Mouse (Mus musculus): ENCODE results near the gene Nkx2-5. TPM values are rescaled to one million over a fixed set of nuclear protein-coding genes. Genes with fewer than 3 reads are reported as not detected.

Nkx2-5 gene
- polyA plus RNA-seq, 1 experiment from 2014 or later, result not detected

- no peaks in the 10 kb centered on the region for H3K27me3 ChIP-seq (ENCODE audit: control insufficient read depth, insufficient read depth, low read length)
- no peak overlapping the region for H3K4me2 ChIP-seq (replicated peaks)
- no peak overlapping the region for H3K4me3 ChIP-seq (replicated peaks; ENCODE audit: low read length)
- WGBS, result 87% methylated on average over 6 of the region's 6 CpGs
- no peaks in the 10 kb centered on the region for H3K4me1 ChIP-seq (replicated peaks; ENCODE audit: control insufficient read depth, insufficient read depth, low read length)
- no peaks in the 10 kb centered on the region for H3K9me3 ChIP-seq (ENCODE audit: control insufficient read depth, low read length)
- H3K9ac ChIP-seq, result no peak overlapping the region
- ATAC-seq (ENCODE audit: low FRiP score) (no peak), DNase-seq (ENCODE audit: low spot score) (no peak)
- no peak overlapping the region for H3K27ac ChIP-seq
- H3K36me3 ChIP-seq (replicated peaks; ENCODE audit: control insufficient read depth, insufficient read depth), result no peaks in the 10 kb centered on the region
These were observed 34.4 kb upstream of the Nkx2-5 start for GRCm38 (mm10) chr17:26879235-26879634.

- DNase-seq (ENCODE audit: low spot score) (no peak), ATAC-seq (ENCODE audit: low FRiP score) (no peak)
- WGBS, result 85% methylated on average over 7 of the region's 7 CpGs
- Histone ChIP-seq H3K36me3 (replicated peaks; ENCODE audit: control insufficient read depth, insufficient read depth) (no peaks in the 10 kb centered on the region), H3K9me3 (ENCODE audit: control insufficient read depth, low read length) (no peaks in the 10 kb centered on the region), H3K27ac (no peak overlapping the region), H3K27me3 (ENCODE audit: control insufficient read depth, insufficient read depth, low read length) (no peaks in the 10 kb centered on the region), H3K4me3 (replicated peaks; ENCODE audit: low read length) (no peak overlapping the region), H3K9ac (no peak overlapping the region), H3K4me1 (replicated peaks; ENCODE audit: control insufficient read depth, insufficient read depth, low read length) (no peaks in the 10 kb centered on the region), H3K4me2 (replicated peaks) (no peak overlapping the region)
These were observed 33.1 kb upstream of the Nkx2-5 start for GRCm38 (mm10) chr17:26877927-26878326.

- 71% methylated on average over 11 of the region's 11 CpGs for WGBS
- ATAC-seq (ENCODE audit: low FRiP score), result no peak
These were observed 29.7 kb upstream of the Nkx2-5 start for GRCm38 (mm10) chr17:26874542-26874941.

GRCm38 (mm10) chr17:26873502-26873901, 28.7 kb upstream of the Nkx2-5 start:
- Histone ChIP-seq H3K4me1 (replicated peaks; ENCODE audit: control insufficient read depth, insufficient read depth, low read length) (no peaks in the 10 kb centered on the region), H3K9me3 (ENCODE audit: control insufficient read depth, low read length) (no peaks in the 10 kb centered on the region), H3K9ac (no peak overlapping the region), H3K4me2 (replicated peaks) (no peak overlapping the region), H3K27me3 (ENCODE audit: control insufficient read depth, insufficient read depth, low read length) (no peaks in the 10 kb centered on the region), H3K36me3 (replicated peaks; ENCODE audit: control insufficient read depth, insufficient read depth) (no peaks in the 10 kb centered on the region), H3K4me3 (replicated peaks; ENCODE audit: low read length) (no peak overlapping the region), H3K27ac (no peak overlapping the region)
- WGBS, result 75% methylated on average over 8 of the region's 8 CpGs
- ATAC-seq (ENCODE audit: low FRiP score), result no peak
- no peak for DNase-seq (ENCODE audit: low spot score)

More at GRCm38 (mm10) chr17:26874542-26874941, 29.7 kb upstream of the Nkx2-5 start:
- Histone ChIP-seq H3K4me2 (replicated peaks) (no peak overlapping the region), H3K4me3 (replicated peaks; ENCODE audit: low read length) (no peak overlapping the region), H3K36me3 (replicated peaks; ENCODE audit: control insufficient read depth, insufficient read depth) (no peaks in the 10 kb centered on the region), H3K9ac (no peak overlapping the region), H3K9me3 (ENCODE audit: control insufficient read depth, low read length) (no peaks in the 10 kb centered on the region), H3K4me1 (replicated peaks; ENCODE audit: control insufficient read depth, insufficient read depth, low read length) (no peaks in the 10 kb centered on the region), H3K27me3 (ENCODE audit: control insufficient read depth, insufficient read depth, low read length) (no peaks in the 10 kb centered on the region), H3K27ac (no peak overlapping the region)
- no peak for DNase-seq (ENCODE audit: low spot score)

- no peak overlapping the region for H3K9ac ChIP-seq
- H3K4me3 ChIP-seq (replicated peaks; ENCODE audit: low read length), result no peak overlapping the region
- no peak overlapping the region for H3K27ac ChIP-seq
- WGBS, result 77% methylated on average over 3 of the region's 3 CpGs
- H3K36me3 ChIP-seq (replicated peaks; ENCODE audit: control insufficient read depth, insufficient read depth), result no peaks in the 10 kb centered on the region
- DNase-seq (ENCODE audit: low spot score), result no peak
- H3K27me3 ChIP-seq (ENCODE audit: control insufficient read depth, insufficient read depth, low read length), result no peaks in the 10 kb centered on the region
- H3K9me3 ChIP-seq (ENCODE audit: control insufficient read depth, low read length), result no peaks in the 10 kb centered on the region
- H3K4me1 ChIP-seq (replicated peaks; ENCODE audit: control insufficient read depth, insufficient read depth, low read length), result no peaks in the 10 kb centered on the region
- no peak for ATAC-seq (ENCODE audit: low FRiP score)
- no peak overlapping the region for H3K4me2 ChIP-seq (replicated peaks)
These were observed 28.1 kb upstream of the Nkx2-5 start for GRCm38 (mm10) chr17:26872870-26873269.

GRCm38 (mm10) chr17:26868756-26869155, 23.9 kb upstream of the Nkx2-5 start:
- H3K9me3 ChIP-seq (ENCODE audit: control insufficient read depth, low read length), result no peaks in the 10 kb centered on the region
- no peak overlapping the region for H3K4me2 ChIP-seq (replicated peaks)
- ATAC-seq (ENCODE audit: low FRiP score) (no peak), DNase-seq (ENCODE audit: low spot score) (no peak)
- no peak overlapping the region for H3K4me3 ChIP-seq (replicated peaks; ENCODE audit: low read length)
- no peak overlapping the region for H3K27ac ChIP-seq
- H3K9ac ChIP-seq, result no peak overlapping the region
- no peaks in the 10 kb centered on the region for H3K4me1 ChIP-seq (replicated peaks; ENCODE audit: control insufficient read depth, insufficient read depth, low read length)
- no peaks in the 10 kb centered on the region for H3K27me3 ChIP-seq (ENCODE audit: control insufficient read depth, insufficient read depth, low read length)
- WGBS, result 38% methylated on average over 5 of the region's 5 CpGs
- H3K36me3 ChIP-seq (replicated peaks; ENCODE audit: control insufficient read depth, insufficient read depth), result no peaks in the 10 kb centered on the region

GRCm38 (mm10) chr17:26865156-26865555, 20.3 kb upstream of the Nkx2-5 start:
- 60% methylated on average over 6 of the region's 6 CpGs for WGBS
- ATAC-seq (ENCODE audit: low FRiP score), result no peak
- Histone ChIP-seq H3K36me3 (replicated peaks; ENCODE audit: control insufficient read depth, insufficient read depth) (no peaks in the 10 kb centered on the region), H3K9ac (no peak overlapping the region), H3K4me3 (replicated peaks; ENCODE audit: low read length) (no peak overlapping the region), H3K27ac (no peak overlapping the region), H3K4me1 (replicated peaks; ENCODE audit: control insufficient read depth, insufficient read depth, low read length) (no peaks in the 10 kb centered on the region), H3K27me3 (ENCODE audit: control insufficient read depth, insufficient read depth, low read length) (peaks cover 8% of the 10 kb centered on the region; the same call in 1 of the 2 replicates), H3K9me3 (ENCODE audit: control insufficient read depth, low read length) (peaks cover 5% of the 10 kb centered on the region; the same call in 1 of the 2 replicates), H3K4me2 (replicated peaks) (no peak overlapping the region)
- DNase-seq (ENCODE audit: low spot score), result no peak

GRCm38 (mm10) chr17:26864343-26864742, 19.5 kb upstream of the Nkx2-5 start:
- 58% methylated on average over 5 of the region's 5 CpGs for WGBS
- DNase-seq (ENCODE audit: low spot score) (no peak), ATAC-seq (ENCODE audit: low FRiP score) (no peak)
- Histone ChIP-seq H3K9ac (no peak overlapping the region), H3K27ac (no peak overlapping the region), H3K4me3 (replicated peaks; ENCODE audit: low read length) (no peak overlapping the region), H3K36me3 (replicated peaks; ENCODE audit: control insufficient read depth, insufficient read depth) (no peaks in the 10 kb centered on the region), H3K4me1 (replicated peaks; ENCODE audit: control insufficient read depth, insufficient read depth, low read length) (no peaks in the 10 kb centered on the region), H3K9me3 (ENCODE audit: control insufficient read depth, low read length) (peaks cover 5% of the 10 kb centered on the region; the same call in 1 of the 2 replicates), H3K27me3 (ENCODE audit: control insufficient read depth, insufficient read depth, low read length) (peaks cover 14% of the 10 kb centered on the region), H3K4me2 (replicated peaks) (no peak overlapping the region)

- Histone ChIP-seq H3K4me3 (replicated peaks; ENCODE audit: low read length) (no peak overlapping the region), H3K36me3 (replicated peaks; ENCODE audit: control insufficient read depth, insufficient read depth) (no peaks in the 10 kb centered on the region), H3K27me3 (ENCODE audit: control insufficient read depth, insufficient read depth, low read length) (peaks cover 39% of the 10 kb centered on the region), H3K4me1 (replicated peaks; ENCODE audit: control insufficient read depth, insufficient read depth, low read length) (no peaks in the 10 kb centered on the region), H3K27ac (no peak overlapping the region), H3K4me2 (replicated peaks) (no peak overlapping the region), H3K9ac (no peak overlapping the region), H3K9me3 (ENCODE audit: control insufficient read depth, low read length) (peaks cover 5% of the 10 kb centered on the region; the same call in 1 of the 2 replicates)
- WGBS, result 76% methylated on average over 4 of the region's 4 CpGs
- ATAC-seq (ENCODE audit: low FRiP score) (no peak), DNase-seq (ENCODE audit: low spot score) (no peak)
These were observed 17.0 kb upstream of the Nkx2-5 start for GRCm38 (mm10) chr17:26861793-26862192.

GRCm38 (mm10) chr17:26861383-26861782, 16.6 kb upstream of the Nkx2-5 start:
- no peaks in the 10 kb centered on the region for H3K4me1 ChIP-seq (replicated peaks; ENCODE audit: control insufficient read depth, insufficient read depth, low read length)
- WGBS, result 17% methylated on average over 6 of the region's 6 CpGs
- no peak overlapping the region for H3K4me3 ChIP-seq (replicated peaks; ENCODE audit: low read length)
- H3K36me3 ChIP-seq (replicated peaks; ENCODE audit: control insufficient read depth, insufficient read depth), result no peaks in the 10 kb centered on the region
- H3K9ac ChIP-seq, result no peak overlapping the region
- no peak overlapping the region for H3K4me2 ChIP-seq (replicated peaks)
- ATAC-seq (ENCODE audit: low FRiP score) (no peak), DNase-seq (ENCODE audit: low spot score) (no peak)
- H3K27ac ChIP-seq, result no peak overlapping the region
- peaks cover 43% of the 10 kb centered on the region for H3K27me3 ChIP-seq (ENCODE audit: control insufficient read depth, insufficient read depth, low read length)
- peaks cover 5% of the 10 kb centered on the region; the same call in 1 of the 2 replicates for H3K9me3 ChIP-seq (ENCODE audit: control insufficient read depth, low read length)

Data from hindbrain, embryonic 14.5 days (tissue).